Mouse (Mus musculus) G1E (cell line): ENCODE data around the gene Gm10401.

Source experiments
- CTCF ChIP-seq: IDR thresholded peaks from 2 replicates; pipeline ENCODE4 v1.5.1; 2012; ENCODE audit warnings: low read depth, low read length, inconsistent platforms, mixed read lengths
- GATA2 ChIP-seq: IDR thresholded peaks from 2 replicates; pipeline ENCODE4 v1.6.1; 2012; ENCODE audit warnings: low read depth, low read length, inconsistent platforms, borderline replicate concordance
- TAL1 ChIP-seq: conservative IDR thresholded peaks from 2 replicates; pipeline ENCODE4 v1.6.1; 2012; ENCODE audit warnings: low read depth, low read length, inconsistent platforms, mixed read lengths

- no peak for TF ChIP-seq CTCF
- TF ChIP-seq TAL1: no peak
- no peak for TF ChIP-seq GATA2
Observed at GRCm38 (mm10) chr5:115132465-115132864, 34.4 kb upstream of the Gm10401 start.
